Mouse (Mus musculus) bone marrow, adult 2 months (tissue): ENCODE results near the gene Gsk3b.

Source experiments
- CTCF ChIP-seq: fragments of 200-500 bp; IDR thresholded peaks from 2 replicates; pipeline ENCODE4 v1.5.1; 2011; ENCODE audit warnings: low read length, control low read depth; ENCODE audit not compliant: control insufficient read depth, insufficient read depth
- POLR2A ChIP-seq: fragments of 200-500 bp; IDR thresholded peaks from 2 replicates; pipeline ENCODE4 v1.6.1; 2011; ENCODE audit warnings: low read depth, mild to moderate bottlenecking, control low read depth, low read length, borderline replicate concordance; ENCODE audit not compliant: control insufficient read depth

DNA sequence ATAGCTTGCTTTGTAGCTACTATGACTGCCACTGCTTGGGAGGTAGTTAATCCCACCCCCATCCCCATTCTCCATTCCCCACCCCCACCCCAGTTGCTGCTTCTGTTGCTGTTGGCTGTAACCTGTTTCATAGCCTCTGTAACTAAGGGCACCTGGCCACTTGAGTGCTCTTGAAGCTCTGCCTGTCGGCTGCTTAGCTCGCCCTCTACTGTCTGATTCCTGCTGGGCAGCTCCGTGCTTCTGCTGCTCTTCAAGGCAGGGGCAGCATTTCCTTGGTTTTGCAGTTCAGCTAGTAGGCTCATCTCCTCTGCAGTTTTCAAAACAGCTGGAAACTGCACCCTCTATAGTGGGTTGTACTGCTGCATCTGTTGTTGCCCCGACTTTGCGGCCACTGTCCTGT, 48.5 kb downstream of the Gsk3b start:
- peak; percentile 53 for TF ChIP-seq CTCF
- TF ChIP-seq POLR2A, result no peak
